Mouse (Mus musculus) C2C12 (cell line): ENCODE results near the gene Tspan15.

Experiments
- CTCF ChIP-seq: IDR thresholded peaks from one replicate; pipeline ENCODE4 v1.5.1; 2011; ENCODE audit not compliant: control insufficient read depth, insufficient read depth, insufficient read length
- MAX ChIP-seq: IDR thresholded peaks from one replicate; pipeline ENCODE4 v1.6.1; 2011; ENCODE audit warnings: mild to moderate bottlenecking, control low read depth
- USF1 ChIP-seq: IDR thresholded peaks from one replicate; pipeline ENCODE4 v1.6.1; 2011; ENCODE audit warnings: low read depth, mild to moderate bottlenecking, control low read depth, moderate library complexity

DNA sequence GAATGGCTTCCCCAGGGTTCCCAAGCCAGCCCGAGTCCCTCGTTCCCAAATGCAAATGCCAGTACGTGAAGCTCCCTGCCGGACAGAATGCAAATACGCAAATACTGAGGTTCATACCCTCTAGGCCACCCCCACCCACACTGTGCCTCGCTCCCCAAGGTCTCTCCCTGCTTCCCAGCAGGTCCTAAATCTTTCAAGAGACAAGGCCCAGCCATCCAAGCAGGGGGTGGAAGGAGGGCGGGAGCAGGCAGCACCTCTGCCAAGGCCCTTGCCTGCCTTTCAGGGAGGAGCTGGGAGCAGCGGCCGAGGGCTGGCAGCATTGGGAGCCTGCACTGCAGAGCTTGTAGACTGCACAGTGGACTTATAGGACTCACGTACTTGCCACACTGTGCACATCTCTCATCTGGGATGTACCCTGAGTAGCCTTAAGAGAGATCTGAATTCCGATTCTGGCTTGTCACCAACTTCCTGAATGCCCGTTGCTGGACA is 21.0 kb upstream of the Tspan15 start, which contains the start of gene Tacr2:
- TF ChIP-seq CTCF (no peak), MAX (no peak), USF1 (no peak)
